Mouse (Mus musculus): Measurements from ENCODE around the gene Lyst. TPM values are rescaled to one million over a fixed set of nuclear protein-coding genes. Genes with fewer than 3 reads are reported as not detected.

Gene Lyst
- polyA plus RNA-seq (2012; rRNA removed), result 2.0 and 2.8 TPM in 2 replicates

DNA sequence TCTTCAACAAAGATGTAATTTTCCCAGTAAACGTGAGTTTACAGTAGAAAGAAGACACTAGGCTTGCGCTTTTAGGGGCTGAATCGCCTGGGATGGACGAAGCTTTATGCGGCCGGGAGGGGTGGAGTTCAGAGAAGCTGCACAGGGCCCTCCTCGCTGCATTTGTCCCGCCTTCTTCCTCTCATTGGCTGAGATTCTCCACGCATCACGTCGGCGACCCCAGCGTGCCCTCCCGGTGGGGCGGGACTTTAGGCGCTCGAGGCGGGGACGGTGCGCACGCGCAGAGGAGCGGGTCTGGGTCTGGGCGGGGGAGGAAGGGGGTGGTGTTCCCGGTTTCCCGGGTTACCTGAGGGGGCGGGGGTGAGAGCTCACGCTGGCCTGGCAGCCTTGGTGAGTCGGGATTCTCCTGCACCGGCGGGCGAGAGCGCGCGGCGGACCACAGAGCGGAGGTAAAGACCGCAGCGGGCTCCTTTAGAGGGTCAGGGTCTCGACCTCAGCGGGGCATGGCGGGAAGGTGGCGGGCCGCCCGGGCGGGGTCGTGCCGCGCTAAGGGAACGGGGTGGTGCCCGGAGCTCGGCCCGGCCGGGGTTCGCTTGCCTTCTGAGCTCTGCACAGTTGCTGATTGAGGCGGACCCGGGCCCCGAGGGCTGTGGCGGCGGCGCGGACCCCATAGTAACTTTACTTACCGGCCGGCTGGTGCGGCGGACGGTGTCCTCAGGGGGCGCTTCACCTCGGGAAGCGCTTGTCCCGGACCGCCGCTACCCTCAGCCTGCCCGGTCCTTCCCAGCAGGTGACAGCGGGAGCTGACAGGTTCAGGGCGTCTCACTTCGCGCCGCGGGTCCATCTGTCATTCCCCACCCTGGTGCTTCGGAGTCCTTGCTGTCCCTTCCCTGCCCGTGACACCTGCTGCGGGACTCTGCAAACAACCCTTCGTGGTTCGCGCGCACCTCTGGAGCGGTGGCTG is at the start of gene Lyst:
TSS of gene Lyst (plus strand) at position 350 of the 964 bp plus-strand sequence.

DNA sequence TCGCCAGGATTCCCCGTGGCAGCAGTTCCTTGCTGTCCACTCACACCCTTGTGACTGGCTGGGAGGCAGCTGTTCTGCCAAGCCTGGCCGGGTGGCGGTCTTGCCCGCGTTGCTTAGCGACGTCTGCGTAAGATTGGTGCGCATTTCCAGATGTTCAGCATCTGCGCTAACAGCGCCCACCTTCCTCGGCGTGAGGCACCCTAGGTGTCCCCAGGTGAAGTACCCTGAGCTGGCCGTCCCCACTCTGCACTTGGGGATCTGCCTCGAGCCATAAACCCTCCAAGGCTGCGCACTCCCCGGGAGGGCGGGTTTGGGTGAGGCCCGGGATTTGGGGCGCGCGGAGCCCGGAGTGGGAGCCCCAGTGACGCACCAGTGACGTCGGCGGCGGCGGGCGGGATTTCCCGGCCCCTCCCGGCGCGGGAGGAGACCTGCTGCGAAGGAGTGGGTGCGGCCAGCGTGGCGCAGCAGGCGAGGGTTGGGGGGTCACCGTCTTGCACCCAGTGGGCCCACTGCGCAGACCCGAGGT is 193.8 kb downstream of the Lyst start, which contains the start of gene Gng4:
TSS of gene Gng4 (plus strand) at position 166 of the 526 bp plus-strand sequence.

Other genes starting within 250 kb of the Lyst start
- 30.2 and 33.1 TPM in 2 replicates for gene Gpr137b, start 196.4 kb upstream of the Lyst start, polyA plus RNA-seq (2012; rRNA removed)
- 139 and 150 TPM in 2 replicates for gene Nid1, start 152.8 kb upstream of the Lyst start, polyA plus RNA-seq (2012; rRNA removed)
- 0.82 and 1.4 TPM in 2 replicates for gene Gng4, start 193.7 kb downstream of the Lyst start, polyA plus RNA-seq (2012; rRNA removed)